9 mouse cellular contexts compared by ENCODE assay signal in genomic region chr1:87637121-87637877, GRCm38 (mm10). TPM values are rescaled to one million over a fixed set of nuclear protein-coding genes. Genes with fewer than 3 reads are reported as not detected.
DNase-seq lines count a peak whose midpoint lies in the region; ATAC-seq lines count a peak whose summit lies in the region.
"Had no signal": no experiment of that assay in that cellular context is flagged by ENCODE, and none has a peak within 500 bp of the region (broad histone marks: within the 10 kb centered on the region; RNA-seq: fewer than 3 reads in every experiment).

No protein-coding gene starts in this region.

- no peaks in the 10 kb centered on the region for H3K4me1 ChIP-seq in limb, embryonic 11.5 days (ENCODE audit: control insufficient read depth, insufficient read depth, low read length)
- peaks cover 11% of the 10 kb centered on the region; the same call in 1 of the 2 replicates for H3K4me1 ChIP-seq in limb, embryonic 10.5 days
- peaks cover 75% of the 10 kb centered on the region for H3K4me1 ChIP-seq in erythroblast, embryonic 14.5 days (ENCODE audit: control insufficient read depth)

- 89% methylated on average over 4 of the region's 4 CpGs for WGBS in limb, embryonic 11.5 days
- 90% methylated on average over 4 of the region's 4 CpGs for WGBS in limb, embryonic 10.5 days

- DNase-seq in limb, embryonic 11.5 days (ENCODE audit: low spot score) = no peak
- DNase-seq in limb, embryonic 10.5 days (ENCODE audit: low spot score) = no peak
- peak; percentile 80 for DNase-seq in R1 (ENCODE audit: low read depth, low spot score)
- no peak for DNase-seq in urinary bladder, postnatal 14 days (ENCODE audit: low spot score)
- no peak for DNase-seq in testis, postnatal 10 days (ENCODE audit: low spot score)
- DNase-seq in ovary, postnatal 10 days (ENCODE audit: low spot score) = no peak

- ATAC-seq in limb, embryonic 11.5 days (ENCODE audit: insufficient number of reproducible peaks, low FRiP score, low TSS enrichment, low read depth) = peak; percentile 35; the same call in 1 of the 2 replicates
- peak; percentile 84 for ATAC-seq in monocyte, adult 5-6 weeks (replicated peaks; ENCODE audit: insufficient number of reproducible peaks, low FRiP score, low TSS enrichment, poor library complexity, severe bottlenecking)

- H3K36me3 ChIP-seq in limb, embryonic 11.5 days (ENCODE audit: control insufficient read depth, insufficient read depth, low read length) = no peaks in the 10 kb centered on the region
- H3K36me3 ChIP-seq in limb, embryonic 10.5 days = no peaks in the 10 kb centered on the region
- peaks cover 10% of the 10 kb centered on the region for H3K36me3 ChIP-seq in erythroblast, embryonic 14.5 days (ENCODE audit: control insufficient read depth)

- H3K9ac ChIP-seq in limb, embryonic 11.5 days (ENCODE audit: low read length) = no peak overlapping the region

- H3K27me3 ChIP-seq in limb, embryonic 11.5 days (ENCODE audit: control insufficient read depth, insufficient read depth, low read length) = no peaks in the 10 kb centered on the region
- no peaks in the 10 kb centered on the region for H3K27me3 ChIP-seq in limb, embryonic 10.5 days (ENCODE audit: low read depth, poor library complexity, severe bottlenecking)
- no peaks in the 10 kb centered on the region for H3K27me3 ChIP-seq in erythroblast, embryonic 14.5 days (ENCODE audit: control insufficient read depth)

- no peaks in the 10 kb centered on the region for H3K9me3 ChIP-seq in limb, embryonic 11.5 days (ENCODE audit: control insufficient read depth, low read length)
- H3K9me3 ChIP-seq in limb, embryonic 10.5 days (replicated peaks) = no peaks in the 10 kb centered on the region
- no peaks in the 10 kb centered on the region for H3K9me3 ChIP-seq in erythroblast, embryonic 14.5 days (ENCODE audit: control insufficient read depth, low read length)

- no peak overlapping the region for H3K27ac ChIP-seq in limb, embryonic 11.5 days (replicated peaks; ENCODE audit: low read depth, low read length)
- no peak overlapping the region for H3K27ac ChIP-seq in limb, embryonic 10.5 days
- H3K27ac ChIP-seq: heart, adult 2 months had no signal

- H3K4me2 ChIP-seq in limb, embryonic 11.5 days (ENCODE audit: low read depth, severe bottlenecking) = no peak overlapping the region

- H3K4me3 ChIP-seq in limb, embryonic 11.5 days (ENCODE audit: low read depth, low read length) = no peak overlapping the region
- H3K4me3 ChIP-seq in limb, embryonic 10.5 days = no peak overlapping the region
- H3K4me3 ChIP-seq in erythroblast, embryonic 14.5 days (replicated peaks) = peak overlapping the region; percentile 58
- H3K4me3 ChIP-seq: heart, adult 2 months had no signal

RNA-seq across cellular contexts. Expression of gene Inpp5d, which starts 17.2 kb away (rescaled TPM):
- polyA plus RNA-seq in limb, embryonic 11.5 days (2014; fragmentation: Nextera tagmentation; extraction: Ambion mirVana) = 2.6 and 5.4 TPM in 2 replicates
- 2.0 and 3.9 TPM in 2 replicates for polyA plus RNA-seq in limb, embryonic 10.5 days (2016; fragmentation: Nextera tagmentation; extraction: Ambion mirVana)
- polyA plus RNA-seq in erythroblast, embryonic 14.5 days (2012) = 1.7 TPM in 2 replicates
- 146 to 215 TPM (median 169 TPM) in 3 replicates for total RNA-seq in monocyte, adult 5-6 weeks (2017)
